Mouse (Mus musculus) lung, embryonic 16.5 days (tissue): Measurements from ENCODE around the gene Lipc. TPM values are rescaled to one million over a fixed set of nuclear protein-coding genes. Genes with fewer than 3 reads are reported as not detected.

Experiments
- ATAC-seq: fragments of 200-750 bp; cut with Nextera tagmentation; 2 replicates; pipeline ENCODE4 v1.8.0; 2017; ENCODE audit warnings: low read depth, mild to moderate bottlenecking, moderate library complexity
- H3K27ac ChIP-seq: fragments of 300-500 bp; sonication (generic); 2 replicates; pipeline ENCODE4 v1.5.1; 2014; ENCODE audit warnings: mild to moderate bottlenecking, control low read depth, low read length
- H3K27me3 ChIP-seq: fragments of 300-500 bp; sonication (generic); 2 replicates; pipeline ENCODE4 v1.6.1; 2014; ENCODE audit warnings: low read depth, low read length, mixed read lengths; ENCODE audit not compliant: control insufficient read depth, insufficient read depth
- H3K36me3 ChIP-seq: fragments of 300-500 bp; sonication (generic); 2 replicates; pipeline ENCODE4 v1.6.1; 2014; ENCODE audit warnings: low read length; ENCODE audit not compliant: control insufficient read depth, insufficient read depth
- H3K4me1 ChIP-seq: fragments of 300-500 bp; sonication (generic); replicated peaks from 2 replicates; pipeline ENCODE4 v1.6.1; 2014; ENCODE audit warnings: low read length, mixed read lengths; ENCODE audit not compliant: control insufficient read depth, insufficient read depth
- H3K4me2 ChIP-seq: fragments of 300-500 bp; sonication (generic); 2 replicates; pipeline ENCODE4 v1.6.1; 2014; ENCODE audit warnings: low read depth, low read length, control low read depth
- H3K4me3 ChIP-seq: fragments of 300-500 bp; sonication (generic); 2 replicates; pipeline ENCODE4 v1.5.1; 2014; ENCODE audit warnings: mild to moderate bottlenecking, low read length, control low read depth
- H3K9ac ChIP-seq: fragments of 300-500 bp; sonication (generic); 2 replicates; pipeline ENCODE4 v1.6.1; 2014; ENCODE audit warnings: low read length, control low read depth
- H3K9me3 ChIP-seq: fragments of 300-500 bp; sonication (generic); 2 replicates; pipeline ENCODE4 v1.6.1; 2016; ENCODE audit warnings: low read length; ENCODE audit not compliant: control insufficient read depth
- WGBS: fragments of 180-500 bp; shearing (Covaris S2); extraction: QIAGEN DNeasy Blood & Tissue Kit; methylation state at CpG from one replicate; pipeline ENCODE4 v1.1.7; 2014; 5-methylcytosine and 5-hydroxymethylcytosine counted together
- polyA plus RNA-seq: library from polyadenylated mRNA; unstranded; fragments of >200 nt; fragmentation: Nextera tagmentation; extraction: Ambion mirVana; gene quantifications from 2 replicates; pipeline ENCODE4 v1.2.1, GENCODE M21; 2015

Lipc gene
- polyA plus RNA-seq, 1 experiment from 2014 or later, result 0.25 TPM

DNA sequence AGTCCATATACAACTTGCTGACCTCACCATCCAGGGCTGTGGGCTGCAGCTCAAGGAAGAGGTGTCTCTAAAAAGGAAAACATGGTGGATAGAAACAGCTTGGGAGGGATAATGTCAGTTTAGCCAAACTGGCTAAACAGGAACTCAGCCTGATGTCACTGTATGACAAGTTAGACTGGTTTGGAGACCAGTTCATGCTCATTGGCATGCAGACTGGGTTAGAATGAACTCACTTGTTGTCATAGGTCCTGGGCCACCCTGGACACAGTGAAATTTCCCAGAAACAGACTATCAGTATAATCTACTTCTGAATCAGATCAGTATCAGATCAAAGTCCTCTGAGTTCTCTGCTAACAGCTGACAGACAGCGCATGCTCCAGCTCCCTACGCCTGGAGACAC, 63.5 kb downstream of the Lipc start:
- Histone ChIP-seq H3K27ac (peak overlapping the region; percentile 51), H3K27me3 (no peaks in the 10 kb centered on the region), H3K36me3 (no peaks in the 10 kb centered on the region), H3K4me3 (no peak overlapping the region), H3K4me2 (no peak overlapping the region), H3K9me3 (no peaks in the 10 kb centered on the region), H3K4me1 (peaks cover 4% of the 10 kb centered on the region; the same call in 1 of the 2 replicates), H3K9ac (no peak overlapping the region)
- WGBS, result 76% methylated on average over 2 of the region's 2 CpGs
- ATAC-seq, result peak; percentile 52

DNA sequence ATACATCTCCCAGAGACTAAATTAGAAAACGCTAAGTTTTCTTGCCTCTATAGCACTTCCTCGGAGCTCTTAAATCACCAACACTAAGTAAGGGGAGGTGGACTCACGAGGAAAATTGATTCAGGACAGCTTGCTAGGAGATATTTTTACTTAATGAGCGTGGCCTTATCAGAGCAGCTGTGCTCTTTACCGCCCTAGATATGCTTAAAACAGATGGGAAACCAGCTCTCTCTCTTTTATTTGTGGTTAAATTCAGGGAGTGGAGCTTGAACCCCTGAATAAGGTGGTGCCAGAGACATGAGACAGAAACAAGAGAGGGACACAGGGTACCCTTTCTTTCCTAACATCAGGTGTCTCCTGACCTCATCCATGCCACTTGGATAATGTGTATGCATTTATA, 70.0 kb downstream of the Lipc start:
- H3K27ac ChIP-seq, result no peak overlapping the region
- H3K9me3 ChIP-seq, result no peaks in the 10 kb centered on the region
- H3K4me3 ChIP-seq, result no peak overlapping the region
- H3K4me1 ChIP-seq, result no peaks in the 10 kb centered on the region
- no peak overlapping the region for H3K4me2 ChIP-seq
- no peaks in the 10 kb centered on the region for H3K36me3 ChIP-seq
- 35% methylated on average over 5 of the region's 5 CpGs for WGBS
- H3K27me3 ChIP-seq, result no peaks in the 10 kb centered on the region
- no peak overlapping the region for H3K9ac ChIP-seq
- ATAC-seq, result no peak

DNA sequence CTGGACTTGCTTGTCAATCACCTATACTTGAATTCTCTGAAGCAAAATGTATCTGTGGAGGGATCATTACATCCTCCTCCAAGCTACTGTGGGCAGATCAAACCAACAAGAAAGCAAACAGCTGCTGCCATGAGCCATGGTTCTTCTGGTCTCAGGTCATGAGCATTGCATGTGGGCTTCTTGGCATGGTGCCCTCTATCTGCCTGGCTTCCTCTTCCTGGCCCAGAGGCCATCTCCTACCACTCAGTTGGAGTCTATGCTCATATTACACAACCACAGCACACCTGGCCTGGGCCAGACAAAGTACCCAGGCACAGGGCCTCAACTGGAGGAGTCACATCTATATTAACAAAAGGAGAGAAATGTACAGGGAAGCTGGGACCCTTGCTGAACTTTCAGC, 73.2 kb downstream of the Lipc start:
- H3K36me3 ChIP-seq, result no peaks in the 10 kb centered on the region
- no peak overlapping the region for H3K4me2 ChIP-seq
- no peak overlapping the region for H3K27ac ChIP-seq
- no peak for ATAC-seq
- H3K4me1 ChIP-seq, result no peaks in the 10 kb centered on the region; the same call in 1 of the 2 replicates
- no peak overlapping the region for H3K4me3 ChIP-seq
- no peak overlapping the region for H3K9ac ChIP-seq
- H3K27me3 ChIP-seq, result no peaks in the 10 kb centered on the region
- H3K9me3 ChIP-seq, result no peaks in the 10 kb centered on the region

DNA sequence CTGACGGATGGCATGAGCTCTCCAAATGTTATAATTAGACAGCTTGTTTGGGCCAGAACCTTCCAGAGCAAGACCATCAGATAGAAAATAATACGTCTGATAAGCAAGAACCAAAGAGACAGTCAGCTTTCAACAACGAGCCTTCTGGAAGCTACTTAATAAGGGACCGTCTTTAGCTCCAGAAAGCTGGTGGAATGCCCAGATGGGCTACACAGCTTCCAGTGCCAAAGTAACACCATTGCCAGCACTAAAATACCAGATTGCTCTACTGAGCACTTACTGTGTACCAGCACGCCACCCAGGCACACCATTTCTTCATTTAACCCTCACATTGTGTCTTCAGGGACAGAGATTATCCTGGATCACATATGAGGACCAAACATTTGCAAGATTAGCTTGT, 73.9 kb downstream of the Lipc start:
- Histone ChIP-seq H3K27ac (no peak overlapping the region), H3K9ac (no peak overlapping the region), H3K4me2 (no peak overlapping the region), H3K4me1 (no peaks in the 10 kb centered on the region; the same call in 1 of the 2 replicates), H3K9me3 (no peaks in the 10 kb centered on the region), H3K36me3 (no peaks in the 10 kb centered on the region), H3K27me3 (no peaks in the 10 kb centered on the region), H3K4me3 (no peak overlapping the region)
- 73% methylated on average over 5 of the region's 5 CpGs for WGBS
- ATAC-seq, result no peak

DNA sequence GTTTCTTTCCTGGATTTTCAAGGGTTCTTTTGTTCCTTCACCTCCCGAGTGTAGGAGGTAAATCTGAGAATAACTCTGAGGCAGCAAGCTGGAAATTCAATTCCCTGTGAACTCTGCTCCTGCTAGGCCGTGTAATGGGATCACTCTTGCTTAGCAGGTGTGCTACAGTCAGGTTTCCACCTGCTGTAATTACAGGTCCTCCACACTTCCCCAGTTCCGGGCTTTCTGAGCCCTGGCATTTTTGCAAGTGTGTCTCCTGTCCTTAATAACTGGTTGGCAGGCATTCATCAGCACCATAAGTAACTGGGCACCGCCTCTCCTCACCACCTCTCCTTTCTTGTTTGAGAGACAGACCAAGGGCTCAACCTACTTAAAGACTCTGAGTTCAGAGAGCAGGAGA, 76.5 kb downstream of the Lipc start:
- WGBS, result 64% methylated on average over 4 of the region's 4 CpGs
- no peaks in the 10 kb centered on the region for H3K9me3 ChIP-seq
- no peak overlapping the region for H3K4me2 ChIP-seq
- ATAC-seq, result no peak
- H3K27ac ChIP-seq, result no peak overlapping the region
- no peaks in the 10 kb centered on the region; the same call in 1 of the 2 replicates for H3K4me1 ChIP-seq
- H3K9ac ChIP-seq, result no peak overlapping the region
- no peak overlapping the region for H3K4me3 ChIP-seq
- no peaks in the 10 kb centered on the region for H3K27me3 ChIP-seq
- H3K36me3 ChIP-seq, result no peaks in the 10 kb centered on the region

DNA sequence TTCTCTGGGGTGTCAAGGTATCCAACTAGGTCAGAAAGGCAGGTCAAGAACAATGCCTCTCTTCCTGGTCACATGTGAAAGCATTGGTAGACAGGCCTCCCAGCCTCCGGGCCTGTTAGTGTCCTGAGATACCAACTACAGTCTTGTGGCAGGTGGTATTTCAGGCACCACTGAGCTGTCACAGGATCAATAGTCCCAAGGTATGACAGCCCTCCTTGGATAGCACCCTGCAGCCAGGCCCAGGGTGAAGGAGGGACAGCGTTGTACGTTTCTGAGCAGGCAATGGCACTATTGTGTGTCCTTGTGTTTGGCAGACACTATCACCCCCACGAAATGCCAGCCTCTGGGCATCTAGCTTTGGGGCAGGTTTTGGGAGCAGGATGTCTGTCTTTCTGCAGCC, 77.0 kb downstream of the Lipc start:
- Histone ChIP-seq H3K4me3 (no peak overlapping the region), H3K36me3 (no peaks in the 10 kb centered on the region), H3K4me1 (no peaks in the 10 kb centered on the region; the same call in 1 of the 2 replicates), H3K27ac (no peak overlapping the region), H3K27me3 (no peaks in the 10 kb centered on the region), H3K9ac (no peak overlapping the region), H3K4me2 (no peak overlapping the region), H3K9me3 (no peaks in the 10 kb centered on the region)
- ATAC-seq, result no peak
- WGBS, result 83% methylated on average over 4 of the region's 4 CpGs

DNA sequence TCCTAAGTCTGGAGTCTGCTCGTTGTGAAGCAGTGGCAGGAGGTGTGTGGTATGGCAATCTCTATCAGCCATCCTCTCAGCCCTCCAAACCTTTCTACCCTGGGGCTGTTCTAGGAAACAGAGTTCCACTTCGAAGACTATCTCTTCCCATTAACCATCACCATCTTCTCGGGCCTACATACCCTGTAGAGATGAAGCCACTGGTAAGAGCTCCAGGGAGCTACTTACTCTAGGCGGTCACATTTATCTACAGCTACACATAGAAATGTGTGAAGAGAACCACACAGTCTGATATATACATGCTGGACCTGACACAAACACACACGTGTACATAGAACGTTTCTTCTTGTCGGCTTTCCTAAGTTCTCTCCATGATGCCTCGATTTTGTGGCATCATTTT, 79.4 kb downstream of the Lipc start:
- Histone ChIP-seq H3K36me3 (no peaks in the 10 kb centered on the region), H3K4me3 (no peak overlapping the region), H3K9ac (no peak overlapping the region), H3K27me3 (no peaks in the 10 kb centered on the region), H3K4me1 (no peaks in the 10 kb centered on the region; the same call in 1 of the 2 replicates), H3K9me3 (no peaks in the 10 kb centered on the region), H3K27ac (no peak overlapping the region), H3K4me2 (no peak overlapping the region)
- 76% methylated on average over 8 of the region's 8 CpGs for WGBS
- ATAC-seq, result no peak

DNA sequence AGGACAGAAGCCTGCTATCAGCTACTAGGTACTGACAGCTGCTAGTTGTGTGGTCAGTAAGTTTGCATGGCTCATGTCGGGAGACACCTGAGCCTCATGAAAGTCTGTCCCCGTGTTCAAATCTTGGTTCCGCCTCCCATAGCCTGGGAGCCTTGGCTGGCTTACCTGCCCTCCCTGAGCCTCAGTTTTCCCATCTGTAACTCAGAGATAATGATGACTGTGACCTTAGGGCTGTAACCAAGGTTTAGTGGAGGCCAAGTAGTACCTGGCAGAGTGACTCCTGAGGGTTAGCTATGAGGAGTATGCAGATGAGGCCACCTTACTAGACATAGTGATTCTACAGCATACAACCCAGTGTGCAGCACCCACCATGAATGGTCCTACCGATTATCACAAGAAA, 81.7 kb downstream of the Lipc start:
- no peak for ATAC-seq
- Histone ChIP-seq H3K36me3 (no peaks in the 10 kb centered on the region), H3K9ac (no peak overlapping the region), H3K4me2 (no peak overlapping the region), H3K27me3 (no peaks in the 10 kb centered on the region), H3K4me3 (no peak overlapping the region), H3K9me3 (no peaks in the 10 kb centered on the region), H3K27ac (no peak overlapping the region), H3K4me1 (no peaks in the 10 kb centered on the region)
- WGBS, result 88% methylated on average over 4 of the region's 4 CpGs

DNA sequence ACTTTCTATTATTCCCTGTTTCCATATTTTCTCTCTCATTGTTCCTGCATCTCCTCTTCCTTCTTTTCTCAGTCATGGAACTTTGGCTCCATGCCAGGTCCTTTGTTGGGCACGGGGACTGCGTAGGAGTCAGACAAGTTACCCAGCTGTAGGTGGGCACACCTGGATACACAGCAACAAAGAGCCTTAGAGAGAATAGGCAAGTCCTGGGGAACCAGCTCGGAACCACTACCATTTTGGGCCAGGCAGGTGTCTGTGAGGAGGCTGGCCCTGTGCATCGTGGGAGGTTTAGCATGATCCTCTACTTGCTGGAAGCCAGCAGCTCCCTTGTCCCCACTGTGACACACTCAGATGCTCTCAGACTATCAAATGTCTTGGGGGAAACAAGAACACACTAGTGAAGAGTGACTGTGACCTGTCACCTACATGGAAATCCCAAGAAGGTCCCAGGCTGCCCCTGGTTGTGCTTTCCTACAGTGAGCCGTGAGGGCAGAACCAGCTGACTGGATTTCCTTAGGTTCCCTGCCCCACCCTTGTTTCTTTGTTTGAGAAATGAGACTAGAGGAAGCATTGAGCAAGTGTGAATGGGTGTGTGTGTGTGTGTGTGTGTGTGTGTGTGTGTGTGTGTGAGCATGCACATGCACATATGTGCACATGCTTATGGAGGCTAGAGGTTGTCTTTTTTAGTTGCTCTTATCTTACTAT, 82.7 kb downstream of the Lipc start:
- H3K36me3 ChIP-seq, result no peaks in the 10 kb centered on the region
- no peak overlapping the region for H3K27ac ChIP-seq
- H3K4me2 ChIP-seq, result no peak overlapping the region
- ATAC-seq, result no peak
- H3K4me1 ChIP-seq, result no peaks in the 10 kb centered on the region
- H3K9me3 ChIP-seq, result no peaks in the 10 kb centered on the region
- H3K9ac ChIP-seq, result no peak overlapping the region
- H3K27me3 ChIP-seq, result no peaks in the 10 kb centered on the region
- WGBS, result 65% methylated on average over 5 of the region's 5 CpGs
- no peak overlapping the region for H3K4me3 ChIP-seq

DNA sequence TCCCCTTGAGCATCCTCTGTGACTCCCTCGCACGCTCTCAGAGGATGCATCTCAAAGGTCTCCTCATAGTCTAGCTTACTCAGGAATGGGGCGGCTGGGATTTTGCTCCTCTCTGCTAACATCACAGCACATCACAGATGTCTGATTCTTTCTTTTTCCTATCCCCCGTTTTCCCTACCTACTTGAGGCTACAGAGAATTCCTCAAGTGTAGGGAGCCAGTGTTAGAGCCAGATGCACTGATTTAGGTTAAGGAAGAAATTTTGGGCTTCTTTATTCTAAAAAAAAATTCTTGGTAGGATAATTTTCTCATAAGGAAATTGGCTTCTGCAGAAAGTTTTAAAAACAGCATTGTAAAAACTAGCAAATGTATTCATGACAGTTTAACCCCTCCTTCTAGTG, 84.6 kb downstream of the Lipc start:
- H3K36me3 ChIP-seq, result no peaks in the 10 kb centered on the region
- H3K4me2 ChIP-seq, result no peak overlapping the region
- no peaks in the 10 kb centered on the region for H3K27me3 ChIP-seq
- H3K9ac ChIP-seq, result no peak overlapping the region
- no peak overlapping the region for H3K27ac ChIP-seq
- H3K9me3 ChIP-seq, result no peaks in the 10 kb centered on the region
- WGBS, result 83% methylated on average over 4 of the region's 4 CpGs
- peaks cover 6% of the 10 kb centered on the region for H3K4me1 ChIP-seq
- no peak overlapping the region for H3K4me3 ChIP-seq
- no peak for ATAC-seq
